Mouse (Mus musculus): Measurements from ENCODE around the gene 4930568D16Rik.

Gene 4930568D16Rik

DNA sequence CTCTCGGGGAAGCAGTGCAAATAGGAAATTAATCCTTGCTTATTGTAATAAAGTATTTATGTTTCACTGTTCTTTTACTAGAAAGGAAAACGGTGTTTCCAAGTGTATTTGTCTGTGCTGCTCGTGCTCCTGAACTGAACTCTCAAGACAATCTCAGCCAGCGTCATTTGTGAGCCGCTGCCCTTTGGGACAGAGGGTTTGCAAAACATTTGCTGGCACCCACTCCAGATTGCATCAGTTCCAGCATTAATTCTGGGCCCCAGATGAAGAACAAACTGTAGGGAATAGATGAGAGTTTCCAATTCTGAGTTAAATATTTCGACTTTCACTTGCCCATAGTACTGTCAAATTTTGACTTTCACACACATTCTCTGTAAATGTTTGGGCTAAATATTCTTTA lies 28.8 kb downstream of the 4930568D16Rik start:
- no peak for DNase-seq

DNA sequence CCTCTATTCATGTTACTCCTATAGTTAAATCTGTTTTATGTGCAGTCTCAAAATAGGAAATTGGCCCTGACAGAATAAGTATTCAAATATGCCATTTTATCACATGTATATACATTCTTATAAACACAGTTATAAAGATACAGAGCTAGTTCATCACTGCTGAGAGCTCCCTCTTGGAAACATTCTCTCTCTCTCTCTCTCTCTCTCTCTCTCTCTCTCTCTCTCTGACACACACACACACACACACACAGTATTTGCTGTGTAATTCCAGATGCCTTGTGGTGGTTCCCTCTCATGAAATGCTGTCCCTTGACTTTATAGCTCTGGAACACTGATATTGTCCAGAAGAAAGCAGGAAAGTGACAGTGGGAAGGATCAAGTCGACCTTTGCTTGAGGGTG lies 29.5 kb downstream of the 4930568D16Rik start:
- DNase-seq: no peak

DNA sequence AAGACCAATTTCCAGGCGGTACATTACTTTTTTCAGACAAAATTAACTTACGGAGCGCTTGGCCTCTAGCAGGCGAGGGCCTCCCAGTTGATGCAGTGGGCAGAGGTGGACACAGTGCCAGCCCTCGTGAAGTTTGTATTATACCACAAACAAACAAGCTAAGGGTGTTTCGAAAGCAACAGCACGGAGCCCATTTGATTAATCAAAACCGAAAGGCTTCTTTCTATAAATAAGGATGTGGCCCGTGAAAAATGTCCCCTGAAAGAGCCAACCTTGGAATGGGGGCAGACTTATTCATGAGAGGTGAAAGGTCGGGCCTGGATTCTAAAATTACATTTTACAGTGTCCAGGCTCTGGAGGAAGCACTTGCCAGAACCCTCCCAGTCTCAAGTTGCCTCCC lies 30.1 kb downstream of the 4930568D16Rik start:
- no peak for DNase-seq

DNA sequence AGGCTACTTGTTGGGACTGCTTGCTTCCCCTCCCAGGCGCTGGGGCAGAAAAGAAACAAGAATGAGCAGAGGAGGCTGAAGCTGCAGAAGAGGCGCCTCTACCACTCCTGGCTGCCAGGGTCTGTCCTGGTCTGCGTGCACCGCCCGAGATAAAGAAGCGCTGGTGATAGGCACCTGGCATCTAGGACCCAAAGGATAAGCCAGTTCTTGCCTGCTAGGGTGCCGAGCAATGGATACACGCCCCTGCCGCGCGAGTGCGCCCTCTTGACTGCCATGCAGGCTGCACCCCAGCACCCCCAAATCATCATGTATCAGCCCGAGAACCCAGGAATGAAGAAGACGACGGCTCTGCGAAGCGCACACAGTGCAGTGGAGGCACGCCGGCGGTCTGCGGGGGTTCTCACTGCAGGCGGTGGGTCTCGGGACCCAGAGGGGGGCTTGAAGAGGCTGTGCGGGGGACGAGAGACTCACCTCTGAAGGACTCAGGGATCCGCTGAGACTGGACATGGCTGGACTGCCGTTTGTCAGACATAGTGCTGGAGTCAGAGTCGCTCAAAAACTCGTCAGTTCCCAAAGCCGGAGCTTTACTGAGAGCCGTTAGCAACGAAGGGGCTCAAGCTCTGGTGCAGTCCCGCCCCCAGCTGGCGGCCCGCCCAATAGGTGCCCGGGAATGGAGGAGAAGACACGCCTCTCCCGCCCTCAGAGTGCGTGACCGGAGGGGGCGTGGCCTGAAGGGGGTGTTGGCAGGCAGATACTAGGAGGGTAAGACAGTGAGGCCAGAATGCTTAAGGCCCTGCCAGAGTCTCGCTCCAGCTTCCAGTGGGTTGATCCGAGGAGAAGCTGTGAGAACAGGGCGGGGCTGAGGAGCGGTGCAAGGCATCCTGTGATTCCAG lies 30.9 kb downstream of the 4930568D16Rik start, which contains the start of gene Stom:
Gene Stom, minus strand, starts transcription at position 589 of the 893 bp plus-strand sequence.
- DNase-seq: peak; percentile 99 to 100

DNA sequence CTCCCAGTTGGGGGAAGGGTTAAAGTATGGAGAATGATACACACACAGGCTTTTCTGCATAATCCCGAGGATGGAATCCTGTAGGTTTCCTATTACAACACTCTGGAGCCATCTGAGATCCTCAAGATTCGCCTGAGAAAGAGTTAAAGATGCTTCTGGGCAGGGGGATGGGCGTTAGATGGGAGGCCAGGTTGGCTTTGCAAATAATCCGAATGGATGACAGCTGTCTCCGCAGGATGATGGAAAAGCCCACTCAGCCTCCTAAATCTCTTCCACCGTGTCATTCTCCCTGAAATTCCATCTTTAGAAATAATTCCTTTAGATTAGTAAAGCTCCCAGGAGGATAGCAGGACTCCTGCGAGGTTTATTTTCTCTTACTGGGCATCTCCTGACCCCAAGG lies 31.9 kb downstream of the 4930568D16Rik start:
- no peak for DNase-seq

DNA sequence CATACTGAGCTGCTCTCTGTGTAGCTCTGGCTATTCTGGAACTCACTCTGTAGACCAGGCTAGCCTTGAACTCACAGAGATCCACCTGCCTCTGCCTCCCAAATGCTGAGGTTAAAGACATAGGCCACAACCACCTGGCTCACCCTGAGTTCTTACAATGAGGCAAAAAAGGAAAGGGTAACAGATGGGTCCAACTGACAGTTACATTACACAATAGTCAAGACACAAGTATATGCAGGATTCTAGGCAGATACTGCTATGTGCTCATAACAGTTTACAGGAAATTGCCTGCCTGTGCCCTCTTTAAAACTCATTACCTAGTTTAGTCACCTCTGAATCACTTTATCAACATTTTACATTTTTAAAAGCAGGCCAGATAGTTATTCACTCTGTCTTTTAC lies 33.9 kb downstream of the 4930568D16Rik start:
- no peak for DNase-seq

DNA sequence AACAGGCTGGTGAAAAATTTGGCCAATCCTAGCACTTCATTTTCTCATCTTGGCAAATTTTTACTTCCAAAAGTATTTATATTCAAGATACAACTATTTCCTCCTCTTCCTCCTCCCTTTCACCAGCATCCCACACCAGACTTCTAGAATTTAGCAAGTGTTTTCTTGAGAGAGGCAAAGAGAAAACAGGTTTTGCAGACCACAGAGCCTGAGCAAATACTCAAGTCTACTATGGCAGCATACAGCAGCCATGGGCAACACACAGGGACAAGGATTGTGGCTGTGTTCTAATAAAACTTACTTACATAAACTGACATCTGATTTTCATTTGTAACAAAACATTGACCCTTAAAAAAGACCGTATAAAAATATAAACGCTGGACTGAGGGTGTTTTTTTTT lies 36.3 kb downstream of the 4930568D16Rik start:
- no peak for DNase-seq

DNA sequence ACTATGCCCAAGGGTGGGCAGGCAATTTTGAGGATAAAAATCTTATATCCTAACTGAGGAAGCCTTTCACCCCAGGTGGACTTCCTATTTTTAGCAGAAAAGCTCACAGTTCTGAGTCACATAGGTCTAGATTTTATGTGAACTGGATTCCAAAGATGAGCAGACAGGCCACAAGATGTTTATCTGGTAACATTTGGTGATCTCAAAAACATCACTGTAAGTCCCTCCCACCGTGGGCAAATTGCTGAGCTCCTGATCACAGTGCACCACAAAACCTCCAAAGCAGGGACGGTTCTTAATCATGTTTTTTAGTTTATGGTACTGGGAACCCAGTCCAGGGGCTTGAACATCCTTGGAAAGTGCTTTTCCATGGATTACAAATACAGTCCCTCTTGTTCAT lies 38.5 kb downstream of the 4930568D16Rik start:
- no peak for DNase-seq

DNA sequence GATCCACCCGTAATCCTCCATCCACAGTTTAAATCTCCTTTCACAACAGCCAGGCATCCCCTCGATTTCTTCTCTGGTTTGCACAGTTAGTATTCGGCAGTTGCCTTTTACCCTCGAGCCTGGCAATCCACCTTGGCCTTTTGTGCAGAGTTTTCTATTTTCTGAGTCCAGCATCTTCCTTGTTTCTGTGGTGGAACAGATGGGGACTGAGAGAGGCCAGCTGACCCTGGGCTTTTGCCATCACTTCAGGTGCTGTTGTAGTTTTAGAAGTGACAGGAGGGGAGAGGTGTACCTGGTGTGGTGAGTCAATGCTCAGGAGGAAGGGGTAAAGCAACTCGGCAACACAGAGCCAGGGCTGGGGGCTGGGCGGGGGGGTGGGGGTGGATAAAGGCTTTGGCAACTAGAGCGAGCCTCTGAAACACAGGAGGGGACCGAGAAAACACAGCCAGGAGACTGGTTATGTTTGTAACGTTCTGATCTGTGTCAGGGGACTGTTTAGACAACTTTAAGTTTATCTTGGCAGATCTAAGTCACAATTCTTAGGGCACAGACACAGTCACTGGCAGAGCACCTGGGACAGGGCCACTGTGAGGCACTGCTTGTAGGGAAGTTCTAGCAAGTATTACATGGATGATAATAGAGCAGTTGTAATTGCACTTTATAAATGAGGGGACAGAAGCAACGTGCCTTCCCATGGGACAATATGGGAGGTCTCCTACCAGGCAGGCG lies 39.3 kb downstream of the 4930568D16Rik start:
- no peak for DNase-seq

DNA sequence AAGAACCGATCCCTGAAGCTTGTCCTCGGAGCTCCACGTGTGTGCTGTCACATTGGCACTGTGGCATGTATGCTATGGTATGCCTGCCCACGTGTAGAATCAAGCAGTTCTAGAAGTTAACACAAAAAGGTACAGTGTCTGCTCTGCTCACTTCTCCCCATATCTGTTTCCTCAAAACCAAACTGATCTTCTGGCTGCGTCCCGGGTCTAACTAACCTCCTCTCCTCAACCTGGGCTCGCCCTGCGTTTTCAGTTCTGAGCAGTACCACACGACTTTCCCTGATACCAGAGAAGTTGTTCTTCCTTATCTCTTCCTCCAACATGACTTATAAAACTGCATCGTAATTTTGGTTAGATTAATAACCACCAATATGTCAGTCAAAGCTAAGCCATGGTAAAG lies 39.9 kb downstream of the 4930568D16Rik start:
- DNase-seq: no peak

DNA sequence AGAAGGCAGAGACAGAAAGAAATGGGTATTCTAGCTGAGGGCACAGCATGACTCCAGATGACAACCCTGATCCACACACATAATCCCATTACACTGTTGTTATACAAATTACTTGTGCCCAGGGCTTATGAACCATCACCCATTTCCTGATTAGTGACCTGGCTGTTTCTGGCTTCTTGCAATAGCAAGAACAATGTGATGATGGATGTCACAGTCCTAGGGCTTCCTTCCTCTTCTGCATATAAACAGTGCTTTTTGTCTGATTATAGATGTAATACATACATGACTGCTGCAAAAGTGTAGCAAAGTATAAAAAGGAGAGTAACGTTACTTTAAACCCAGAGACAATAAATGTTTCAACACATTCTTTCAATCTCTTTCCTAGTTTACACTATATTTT lies 40.6 kb downstream of the 4930568D16Rik start:
- DNase-seq: no peak

DNA sequence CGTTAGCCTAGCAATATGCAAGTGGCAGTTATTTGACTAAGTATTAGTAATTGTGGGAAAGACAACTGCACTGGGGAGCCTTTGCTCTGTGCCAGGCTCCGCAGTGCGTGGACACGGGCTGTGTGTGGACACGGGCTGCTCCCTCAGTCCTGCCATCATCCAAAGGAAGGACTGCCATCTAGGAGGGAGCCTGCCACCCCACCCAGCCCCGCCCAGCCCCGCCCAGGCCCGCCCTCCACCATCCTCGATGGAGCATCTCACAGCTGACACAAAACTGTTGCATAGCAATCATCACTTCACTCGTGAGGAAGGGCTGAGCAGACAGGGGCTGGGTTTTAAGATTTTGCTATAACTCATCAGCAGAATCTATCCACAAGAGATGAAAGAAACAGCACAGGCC lies 41.6 kb downstream of the 4930568D16Rik start:
- DNase-seq: no peak

DNA sequence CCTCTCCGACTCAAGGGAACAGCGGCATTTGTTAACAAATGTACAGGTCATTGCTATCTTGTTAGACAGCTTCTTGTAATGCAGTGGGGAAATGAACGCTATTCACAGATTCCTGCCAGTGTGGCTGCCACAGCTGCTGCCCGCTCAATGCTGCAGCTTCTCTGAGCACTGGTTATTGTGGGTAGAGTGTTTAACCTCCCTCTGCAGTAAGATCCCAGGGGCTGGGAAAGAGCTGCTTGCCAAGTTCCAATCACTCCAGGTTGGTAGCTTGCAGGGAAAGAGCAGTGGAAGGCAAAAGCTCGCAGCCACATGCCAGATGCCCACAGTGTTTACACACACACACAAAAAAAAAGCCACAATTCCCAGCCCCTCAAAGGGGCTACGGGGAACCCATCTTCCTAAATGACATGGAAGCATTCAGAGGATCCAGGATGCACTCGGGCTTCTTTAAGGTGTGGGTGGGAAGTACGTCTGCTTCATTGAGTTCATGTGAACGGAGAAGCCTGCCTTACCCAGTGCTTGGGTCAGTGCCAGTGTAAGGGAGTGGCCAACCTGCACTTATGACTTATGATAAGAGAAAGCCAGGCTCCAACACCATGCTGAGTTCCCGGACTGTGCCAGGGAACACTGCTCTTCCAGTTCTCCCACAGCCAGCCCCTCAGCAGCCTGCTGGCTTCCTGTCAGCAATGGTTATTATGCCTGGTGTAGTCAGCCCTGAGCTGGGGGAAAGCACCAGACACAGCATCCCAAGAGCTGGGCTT lies 44.9 kb downstream of the 4930568D16Rik start:
- DNase-seq: no peak

DNA sequence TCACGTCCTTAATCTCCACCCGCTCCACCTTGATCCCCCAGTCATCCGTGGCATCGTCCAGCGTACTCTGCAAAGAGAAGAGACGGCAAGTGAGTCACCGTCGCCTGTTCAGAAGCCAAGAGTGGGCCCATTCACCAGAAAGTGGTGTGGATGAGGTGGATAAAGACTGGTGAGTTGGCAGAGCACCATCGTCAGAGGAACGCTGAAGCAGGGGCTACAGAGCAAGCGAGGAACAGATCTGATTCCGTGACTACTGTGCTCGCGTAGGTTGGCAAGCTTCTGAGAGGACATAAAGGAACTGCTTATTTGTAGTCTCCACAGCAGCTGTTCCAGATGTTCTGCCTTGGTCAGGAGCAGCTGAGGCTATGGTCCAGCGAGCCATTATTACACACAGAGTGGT lies 47.1 kb downstream of the 4930568D16Rik start:
- no peak for DNase-seq

DNA sequence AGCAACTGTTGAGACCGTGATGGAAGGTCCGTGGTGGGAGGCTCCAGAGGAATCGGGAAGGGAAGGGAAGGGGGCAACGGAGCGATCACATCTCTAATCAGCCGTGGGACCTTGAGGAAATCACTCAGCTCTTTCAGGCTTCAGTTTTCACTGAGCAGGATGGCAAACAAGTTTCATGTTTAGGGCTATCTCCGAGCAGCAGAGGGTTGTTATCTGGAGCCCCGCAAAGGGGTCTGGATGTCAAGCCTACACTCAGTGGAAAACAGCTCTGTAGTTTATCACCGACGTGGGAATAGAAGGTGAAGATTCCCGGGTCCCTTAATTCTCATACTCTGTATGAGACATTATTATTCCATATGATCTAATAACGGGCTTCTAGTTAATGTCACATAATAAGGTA lies 49.1 kb downstream of the 4930568D16Rik start:
- DNase-seq: no peak

DNA sequence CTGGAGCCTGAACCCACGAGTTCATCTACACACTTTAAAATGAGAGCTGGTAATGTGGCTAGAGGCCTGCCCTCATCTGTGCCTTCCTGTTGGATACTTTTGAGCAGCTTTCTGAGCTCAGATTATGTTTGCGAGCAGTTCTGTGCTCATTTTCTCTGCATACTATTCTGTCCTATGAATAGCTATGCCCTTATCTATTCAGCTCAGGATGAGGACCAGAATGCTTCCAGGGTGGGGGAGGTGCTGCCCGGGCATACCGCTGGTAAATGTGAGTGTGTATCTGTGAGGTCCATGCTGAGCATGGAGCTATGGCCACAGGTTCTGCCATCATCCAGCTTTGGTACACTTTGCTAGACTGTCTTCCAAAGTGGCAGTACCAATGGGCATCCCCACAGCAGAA lies 49.9 kb downstream of the 4930568D16Rik start:
- no peak for DNase-seq

DNA sequence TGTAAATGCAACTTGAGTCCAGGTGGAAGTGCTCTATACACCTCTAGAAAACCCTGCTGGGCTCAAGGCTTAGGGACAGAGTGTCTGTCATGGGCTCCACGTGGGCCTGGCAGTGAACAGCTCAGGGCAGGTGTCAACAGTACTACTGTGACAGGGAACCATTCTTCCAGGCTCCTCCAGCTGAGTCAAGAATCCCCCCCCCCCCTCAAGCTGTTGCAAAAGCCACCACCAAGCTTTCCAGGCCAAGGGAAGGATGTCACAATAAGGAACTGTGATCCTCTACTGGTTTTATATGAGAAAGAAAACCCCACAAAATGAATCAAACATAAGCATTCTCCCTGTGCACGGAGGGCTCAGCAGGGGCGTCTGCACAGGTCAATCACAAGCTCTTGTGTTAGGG lies 53.2 kb downstream of the 4930568D16Rik start:
- no peak for DNase-seq

DNA sequence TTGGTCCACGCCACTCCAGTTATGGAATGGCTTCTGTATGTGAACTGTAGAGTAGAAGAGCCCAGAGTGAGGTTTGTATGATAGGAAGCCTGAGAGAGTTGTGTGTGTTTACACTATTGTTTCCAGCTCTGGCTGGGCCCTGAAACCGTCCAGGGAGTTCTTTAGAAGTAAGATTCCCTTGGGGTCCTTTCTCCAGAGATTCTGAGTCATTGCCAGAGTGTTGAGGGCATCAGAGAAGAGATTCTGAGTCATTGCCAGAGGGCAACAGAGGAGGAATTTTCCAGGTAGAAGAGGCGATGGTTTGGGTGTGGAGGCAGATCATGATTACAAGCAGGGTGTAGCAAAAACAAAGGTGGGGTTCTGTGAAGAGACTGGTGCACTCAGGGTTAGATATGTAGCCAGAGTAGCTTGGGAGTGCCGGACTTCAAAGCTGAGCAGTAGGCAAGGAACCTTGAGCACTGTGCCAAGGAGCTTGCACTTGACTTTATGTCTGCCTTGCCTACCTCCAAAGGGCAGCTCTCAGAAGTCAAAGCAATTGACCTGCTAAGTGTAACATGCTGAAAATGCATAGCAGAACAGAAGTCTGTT lies 57.5 kb downstream of the 4930568D16Rik start:
- no peak for DNase-seq

DNA sequence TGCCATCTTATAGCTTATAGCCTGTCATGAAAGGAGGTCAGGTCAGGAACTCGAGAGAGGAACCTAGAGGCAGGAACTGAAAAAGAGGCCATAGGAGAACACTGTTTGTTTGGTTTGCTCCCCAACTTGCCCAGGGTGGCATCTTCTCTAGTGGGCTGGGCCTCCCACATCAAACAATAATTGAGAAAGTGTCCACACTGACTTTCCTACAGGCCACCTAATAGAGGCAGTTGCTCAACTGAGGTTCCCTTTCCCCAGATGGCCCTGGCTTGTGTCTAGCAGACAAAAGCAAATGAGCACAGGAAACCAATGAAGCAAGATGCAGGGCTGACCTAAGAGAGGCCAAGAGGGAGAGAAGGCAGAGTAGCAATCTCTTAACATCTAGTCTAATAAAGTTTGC lies 59.4 kb downstream of the 4930568D16Rik start:
- DNase-seq: no peak
